Mouse (Mus musculus): ENCODE results near the gene Pitpnc1.
A peak's percentile ranks its signal among the peaks of the same experiment; 100 is the strongest.

The Pitpnc1 gene

DNA sequence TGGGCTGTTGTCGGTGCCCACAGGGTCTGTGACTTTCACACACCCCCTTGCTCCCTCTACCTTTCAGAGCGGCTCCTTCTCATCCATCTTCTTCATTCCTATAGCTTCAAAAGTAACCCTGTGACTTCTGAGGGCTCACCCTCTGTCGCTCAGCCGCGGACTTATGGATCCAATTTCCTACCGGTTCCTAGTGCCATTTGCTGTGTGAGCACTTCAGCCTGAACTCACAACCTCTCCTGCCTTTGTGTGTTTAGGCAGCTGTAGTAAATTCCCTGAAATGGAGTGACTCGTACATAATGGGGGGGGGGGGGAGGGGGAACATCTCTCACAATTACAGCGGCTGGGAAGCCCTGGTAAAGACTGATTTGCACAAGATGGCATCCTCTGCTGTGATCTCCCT lies 191.2 kb downstream of the Pitpnc1 start:
- peak; percentile 22 for DNase-seq (ENCODE audit: low read depth)

DNA sequence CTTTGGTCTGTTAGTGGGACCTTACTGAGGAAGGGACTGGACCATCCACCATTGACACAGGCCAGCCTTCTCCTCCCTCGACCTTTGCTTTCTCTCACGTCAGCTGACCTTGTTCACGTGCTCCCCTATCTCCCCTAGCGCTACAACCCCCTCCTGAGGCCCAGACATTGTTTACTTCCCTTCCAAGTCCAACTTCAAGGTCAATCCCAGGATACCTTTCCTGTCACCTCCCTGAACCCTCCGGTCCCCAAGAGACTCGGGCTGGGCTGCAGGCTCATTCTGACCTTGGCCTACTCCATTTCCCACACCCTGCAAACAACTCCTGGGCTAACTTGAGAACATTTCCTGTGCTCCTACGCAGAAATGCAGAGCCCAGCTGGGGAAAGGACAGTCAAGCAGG lies 193.6 kb downstream of the Pitpnc1 start:
- no peak for DNase-seq (ENCODE audit: low read depth)

DNA sequence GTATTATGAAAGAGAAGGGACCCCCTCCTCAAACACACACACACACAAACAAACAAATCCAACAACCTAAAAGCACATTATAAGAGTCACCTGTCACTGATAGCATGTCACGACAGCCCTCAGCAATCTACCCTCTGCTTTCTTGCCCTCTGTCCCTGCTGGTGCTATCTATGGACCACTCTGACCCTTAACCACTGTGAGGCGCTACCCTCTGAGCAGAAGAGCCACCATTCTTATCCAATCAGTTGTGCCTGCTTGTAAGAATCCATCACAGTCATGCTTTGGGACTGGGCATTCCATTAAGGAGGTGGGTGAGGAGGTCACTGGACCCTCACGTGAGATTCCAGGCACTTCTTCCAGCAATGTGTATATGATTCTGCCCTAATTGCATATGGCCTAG lies 194.2 kb downstream of the Pitpnc1 start:
- DNase-seq (ENCODE audit: low read depth), result no peak

GRCm38 (mm10) chr11:107275902-107276301 lies 194.6 kb downstream of the Pitpnc1 start:
- DNase-seq (ENCODE audit: low read depth), result peak; percentile 62

GRCm38 (mm10) chr11:107274206-107274605 lies 196.3 kb downstream of the Pitpnc1 start:
- no peak for DNase-seq (ENCODE audit: low read depth)

DNA sequence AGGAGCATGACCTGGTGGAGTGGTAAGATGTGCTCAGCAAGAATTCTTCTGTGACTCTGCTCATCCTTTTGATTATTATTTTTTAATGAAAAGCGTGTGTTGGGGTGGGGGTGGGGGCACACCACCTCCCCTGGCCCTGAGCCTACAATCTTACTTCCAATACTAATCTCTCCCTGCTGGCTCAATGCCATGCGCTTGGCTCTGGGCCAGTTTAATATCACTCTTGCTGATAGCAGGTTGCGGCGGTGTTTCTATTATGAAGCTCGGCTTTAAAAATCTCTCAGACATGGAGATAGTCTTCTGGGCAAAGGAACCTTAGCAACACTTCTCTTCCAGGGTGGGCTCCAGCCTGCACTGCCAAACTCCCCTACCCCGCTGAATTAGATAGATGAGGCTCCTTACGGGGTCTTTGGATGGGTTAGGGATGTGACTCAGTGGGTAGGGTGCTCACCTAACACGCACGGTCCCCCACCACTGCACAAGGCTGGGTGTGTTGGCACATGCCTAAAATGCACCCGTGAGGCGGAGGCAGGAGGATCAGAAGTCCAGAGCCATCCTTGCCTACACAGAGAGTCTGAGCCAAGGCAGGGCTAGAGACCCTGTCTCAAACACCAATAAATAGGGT lies 198.0 kb downstream of the Pitpnc1 start:
- peak; percentile 8 for DNase-seq (ENCODE audit: low read depth)

- DNase-seq (ENCODE audit: low read depth), result no peak
Measured at GRCm38 (mm10) chr11:107270564-107270963, 199.9 kb downstream of the Pitpnc1 start.

- peak; percentile 39 for DNase-seq (ENCODE audit: low read depth)
Measured at GRCm38 (mm10) chr11:107267522-107267921, 203.0 kb downstream of the Pitpnc1 start.

DNA sequence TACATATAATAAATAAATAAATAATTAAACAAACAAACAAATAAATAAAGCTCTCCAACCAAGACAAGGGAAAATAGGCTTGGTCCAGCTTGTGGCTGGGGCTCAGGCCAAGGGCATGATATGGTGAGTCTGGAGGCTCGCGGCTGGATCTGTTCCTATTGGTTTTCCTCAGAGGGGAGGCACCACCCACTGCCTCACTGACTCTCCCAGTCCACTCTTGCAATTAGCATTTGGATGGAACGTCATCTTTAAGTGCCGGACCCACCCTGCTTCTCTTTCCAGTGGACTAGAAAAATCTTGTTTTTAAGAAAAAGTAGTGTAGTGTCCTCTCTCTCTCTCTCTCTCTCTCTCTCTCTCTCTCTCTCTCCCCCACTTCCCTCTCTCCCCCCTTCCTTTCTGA lies 204.6 kb downstream of the Pitpnc1 start:
- DNase-seq (ENCODE audit: low read depth), result no peak

DNA sequence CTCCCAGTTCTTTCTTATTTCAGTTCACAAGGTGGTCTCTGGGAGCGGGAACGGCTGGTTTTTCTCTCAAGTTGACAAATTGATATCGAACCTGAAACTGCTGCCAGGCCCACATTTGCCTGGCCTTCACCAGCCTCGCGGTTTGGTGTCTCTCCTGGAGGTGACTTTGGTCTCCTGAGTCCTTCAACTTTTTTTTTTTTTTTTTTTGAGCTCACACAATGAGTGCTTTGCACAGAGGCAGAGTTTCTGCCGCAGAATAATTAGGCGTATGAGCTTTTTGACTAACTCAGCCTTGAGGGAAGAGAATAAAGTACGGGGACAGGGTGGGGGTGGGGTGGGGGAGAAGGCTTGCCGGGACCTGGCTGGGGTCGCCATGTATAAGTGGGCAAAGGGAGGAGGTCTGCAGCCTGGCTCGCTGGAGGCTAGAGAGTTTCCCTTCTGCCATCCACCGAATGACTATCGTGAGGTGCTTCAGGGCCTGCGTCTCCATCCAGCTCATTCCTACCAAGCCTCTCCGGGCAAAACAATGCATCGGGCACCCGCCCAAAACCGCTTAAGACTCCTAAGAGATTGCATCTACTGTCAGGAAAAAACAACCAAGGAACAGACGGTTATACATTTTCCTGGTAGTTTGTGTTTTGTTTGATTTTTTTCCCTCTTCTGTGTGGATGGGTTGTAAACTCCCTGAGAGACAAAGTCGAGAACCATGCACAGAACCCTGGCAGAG lies 205.4 kb downstream of the Pitpnc1 start:
- no peak for DNase-seq (ENCODE audit: low read depth)

DNA sequence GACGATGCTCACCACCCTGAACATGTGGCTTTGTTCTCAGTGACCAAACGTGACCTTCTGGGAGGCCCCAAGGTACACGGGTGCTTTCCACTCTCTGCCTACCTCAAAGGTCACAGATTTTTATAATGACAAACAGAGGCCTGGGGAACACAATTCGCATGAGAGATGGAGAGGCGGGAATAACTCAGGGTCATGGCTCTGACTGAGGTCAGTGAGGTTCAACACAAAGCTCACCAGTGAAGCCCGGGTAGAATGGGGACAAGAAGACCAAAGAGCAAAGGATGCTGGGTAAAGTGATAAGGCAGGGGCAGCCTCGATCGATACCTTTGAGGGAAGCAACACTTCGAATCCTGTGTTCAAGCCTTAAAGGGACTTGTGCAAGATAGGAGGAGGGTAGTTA lies 206.7 kb downstream of the Pitpnc1 start:
- DNase-seq (ENCODE audit: low read depth), result no peak

DNA sequence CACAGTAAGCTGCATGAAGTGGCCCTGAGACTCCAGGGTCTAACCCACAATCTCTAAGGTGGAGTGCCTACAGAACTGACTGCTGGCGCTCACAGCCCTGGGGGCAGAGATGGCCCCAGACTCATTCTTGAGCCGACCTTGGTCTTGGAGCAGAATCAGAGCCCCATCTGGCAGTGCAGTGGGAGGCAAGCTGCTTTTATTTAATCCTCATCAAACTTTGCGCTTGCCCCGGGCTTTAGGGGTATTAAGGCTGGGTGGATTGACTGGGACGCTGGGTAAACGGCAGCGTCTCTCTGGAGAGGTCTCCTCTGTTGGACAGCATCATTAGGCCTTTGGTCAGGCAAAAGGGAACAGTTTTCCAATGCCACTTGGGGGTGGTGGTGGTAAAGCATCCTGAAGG lies 211.1 kb downstream of the Pitpnc1 start:
- DNase-seq (ENCODE audit: low read depth), result no peak

GRCm38 (mm10) chr11:107255185-107255584 lies 215.3 kb downstream of the Pitpnc1 start:
- peak; percentile 8 for DNase-seq (ENCODE audit: low read depth)

GRCm38 (mm10) chr11:107254181-107254580 lies 216.3 kb downstream of the Pitpnc1 start:
- DNase-seq (ENCODE audit: low read depth), result no peak

GRCm38 (mm10) chr11:107252026-107252425 lies 218.5 kb downstream of the Pitpnc1 start:
- no peak for DNase-seq (ENCODE audit: low read depth)

DNA sequence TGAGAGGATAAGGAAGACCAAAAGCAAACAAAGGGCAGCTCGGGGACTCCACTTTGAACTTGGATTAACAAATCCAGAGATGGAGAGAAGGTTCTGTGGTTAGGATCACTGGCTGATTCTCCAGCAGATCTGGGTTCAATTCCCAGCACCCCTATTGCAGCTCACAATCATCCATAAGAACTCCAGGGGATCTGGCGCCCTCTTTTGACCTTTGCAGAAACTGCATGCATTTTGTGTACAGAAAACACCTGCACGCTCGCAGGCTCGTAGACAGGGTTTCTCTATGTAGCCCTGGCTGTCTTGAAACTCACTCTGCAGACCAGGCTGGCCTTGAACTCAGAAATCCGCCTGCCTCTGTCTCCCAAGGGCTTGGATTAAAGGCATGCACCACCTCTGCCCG lies 219.0 kb downstream of the Pitpnc1 start:
- DNase-seq (ENCODE audit: low read depth), result no peak

DNA sequence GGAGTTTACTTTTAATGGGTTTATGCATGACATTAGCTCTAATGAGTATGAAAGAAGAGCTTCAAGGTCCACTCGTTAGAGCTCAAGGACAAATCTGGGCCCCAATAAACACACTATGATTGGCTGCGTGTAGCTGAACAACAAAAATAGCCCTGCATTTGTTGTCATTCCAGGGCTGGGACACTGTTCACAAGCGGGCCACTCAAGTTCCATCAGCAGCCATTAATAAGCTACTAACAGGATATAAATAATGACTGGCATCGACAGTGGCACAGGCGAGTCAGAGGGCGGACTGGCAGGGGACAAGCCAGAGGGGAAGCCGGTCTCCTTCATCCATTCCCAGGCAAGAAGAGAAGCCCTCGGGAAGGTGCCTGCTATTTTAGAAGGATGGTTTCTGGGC lies 219.6 kb downstream of the Pitpnc1 start:
- DNase-seq (ENCODE audit: low read depth), result no peak

- DNase-seq (ENCODE audit: low read depth), result peak; percentile 8
Measured at GRCm38 (mm10) chr11:107248753-107249152, 221.7 kb downstream of the Pitpnc1 start.

DNA sequence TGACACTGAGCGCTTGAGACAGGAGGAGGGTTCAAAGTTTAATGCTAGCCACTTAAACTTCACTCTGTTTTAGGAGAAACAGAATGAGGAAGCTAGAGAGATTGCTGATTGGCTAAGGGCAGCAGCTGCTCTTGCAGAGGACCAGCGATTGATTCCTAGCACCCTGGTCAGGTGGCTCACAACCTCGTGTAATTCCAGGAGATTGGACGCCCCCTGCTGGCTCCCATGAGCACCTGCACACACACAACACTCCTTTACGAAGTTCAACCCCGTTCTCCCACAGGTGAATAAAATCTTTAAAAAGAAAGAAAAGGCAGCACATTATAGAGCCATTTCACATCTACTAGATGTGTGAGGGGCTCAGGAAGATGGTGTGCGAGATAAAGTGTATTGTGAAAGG lies 224.8 kb downstream of the Pitpnc1 start:
- no peak for DNase-seq (ENCODE audit: low read depth)

DNA sequence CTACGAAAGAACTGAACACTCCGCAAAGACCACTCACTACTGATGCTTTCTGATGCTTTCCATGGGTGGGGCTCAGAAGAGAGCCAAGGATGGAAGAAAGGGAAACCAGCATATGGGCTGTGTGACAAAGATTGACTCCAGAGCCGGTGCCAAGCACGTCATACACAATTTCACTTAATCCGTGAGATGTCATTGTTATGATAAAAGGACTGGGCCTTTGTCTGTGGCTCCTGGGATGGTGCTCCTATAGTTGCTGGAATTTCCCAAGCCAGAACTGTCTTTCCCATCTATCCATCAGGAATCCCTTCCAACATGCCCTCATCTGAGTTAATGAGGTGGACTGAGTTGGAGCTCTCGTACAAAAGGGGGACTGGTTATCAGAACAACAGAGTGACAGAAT lies 227.4 kb downstream of the Pitpnc1 start:
- no peak for DNase-seq (ENCODE audit: low read depth)

GRCm38 (mm10) chr11:107241678-107242077 lies 228.8 kb downstream of the Pitpnc1 start:
- no peak for DNase-seq (ENCODE audit: low read depth)

- no peak for DNase-seq (ENCODE audit: low read depth)
Measured at GRCm38 (mm10) chr11:107238506-107238905, 232.0 kb downstream of the Pitpnc1 start.

DNA sequence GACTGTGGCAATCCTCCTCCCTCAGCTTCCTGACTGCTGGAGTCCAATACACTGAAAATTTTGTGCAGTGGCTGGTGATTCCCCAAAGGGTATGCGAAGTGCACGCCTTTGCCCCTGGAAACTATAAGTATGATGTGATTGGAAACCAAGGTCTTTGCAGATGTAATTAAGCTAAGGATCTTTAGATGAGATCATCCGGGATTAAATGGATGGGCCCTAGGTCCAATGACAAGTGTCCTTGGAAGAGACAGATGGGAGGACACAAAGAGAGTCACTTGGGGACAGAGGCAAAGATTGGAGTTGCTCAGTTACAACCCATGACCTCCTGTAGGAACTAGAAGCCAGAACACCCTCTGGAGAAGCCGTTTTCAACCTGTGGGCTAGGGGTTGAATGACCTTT lies 233.0 kb downstream of the Pitpnc1 start:
- DNase-seq (ENCODE audit: low read depth), result no peak
